Mouse (Mus musculus) ES-E14 (cell line): ENCODE data around the gene Klk1b5. TPM values are rescaled to one million over a fixed set of nuclear protein-coding genes. Genes with fewer than 3 reads are reported as not detected.

ENCODE experiments used
- DNase-seq: peaks from one replicate; pipeline ENCODE4 v3.0.0-alpha.2; 2013; ENCODE audit warnings: low read depth, low spot score
- H3K27ac ChIP-seq: 2 replicates; pipeline ENCODE4 v1.5.1; 2012; ENCODE audit warnings: low read depth, mild to moderate bottlenecking, low read length, moderate library complexity, mixed read lengths; ENCODE audit not compliant: poor library complexity, insufficient read depth, severe bottlenecking
- H3K36me3 ChIP-seq: 2 replicates; pipeline ENCODE4 v1.6.1; 2012; ENCODE audit warnings: mild to moderate bottlenecking, low read length, moderate library complexity, mixed read lengths; ENCODE audit not compliant: control insufficient read depth, poor library complexity, insufficient read depth, severe bottlenecking
- H3K4me1 ChIP-seq, 2 experiments: fragments of 150-350 bp in 1 of 2; sonication (generic) in 1 of 2; 2 replicates each; pipeline ENCODE4 v1.6.1; 2012; ENCODE audit warnings: low read length in 2 of 2, mild to moderate bottlenecking in 1 of 2, mixed read lengths in 1 of 2; ENCODE audit not compliant: control insufficient read depth in 2 of 2, insufficient read depth in 2 of 2, poor library complexity in 1 of 2
- H3K4me3 ChIP-seq, 2 experiments: fragments of 150-350 bp in 1 of 2; sonication (generic) in 1 of 2; 2 replicates each; pipeline ENCODE4 v1.5.1; 2012; ENCODE audit warnings: low read length in 2 of 2, low read depth in 1 of 2, mild to moderate bottlenecking in 1 of 2, mixed read lengths in 1 of 2; ENCODE audit not compliant: insufficient read depth in 1 of 2, poor library complexity in 1 of 2, severe bottlenecking in 1 of 2
- H3K9ac ChIP-seq: 2 replicates; pipeline ENCODE4 v1.6.1; 2012; ENCODE audit warnings: low read depth, mild to moderate bottlenecking, low read length, mixed read lengths; ENCODE audit not compliant: poor library complexity, insufficient read depth, severe bottlenecking
- H3K9me3 ChIP-seq: fragments of 150-350 bp; sonication (generic); 2 replicates; pipeline ENCODE4 v1.6.1; 2012; ENCODE audit warnings: low read depth, mild to moderate bottlenecking, low read length; ENCODE audit not compliant: control insufficient read depth, insufficient read depth
- CHD2 ChIP-seq: IDR thresholded peaks from 2 replicates; pipeline ENCODE4 v1.6.1; 2014; ENCODE audit warnings: mild to moderate bottlenecking, low read depth, low read length, inconsistent platforms
- HCFC1 ChIP-seq: IDR thresholded peaks from 2 replicates; pipeline ENCODE4 v1.6.1; 2012; ENCODE audit warnings: low read length, inconsistent platforms, borderline replicate concordance; ENCODE audit not compliant: insufficient read depth
- MAFK ChIP-seq: IDR thresholded peaks from 2 replicates; pipeline ENCODE4 v1.6.1; 2014; ENCODE audit warnings: mild to moderate bottlenecking, low read depth, low read length, inconsistent platforms; ENCODE audit not compliant: insufficient read depth
- ZC3H11A ChIP-seq: IDR thresholded peaks from 2 replicates; pipeline ENCODE4 v1.6.1; 2012; ENCODE audit warnings: low read depth, mild to moderate bottlenecking, inconsistent platforms, low read length, borderline replicate concordance
- ZNF384 ChIP-seq: IDR thresholded peaks from 2 replicates; pipeline ENCODE4 v1.6.1; 2012; ENCODE audit warnings: low read depth, low read length, inconsistent platforms
- in situ Hi-C, 2 experiments: fragments of 600-800 bp; cut with MboI; formaldehyde crosslinking; loops; one replicate each; pipeline ENCODE4 v1.15.1; 2025; ENCODE audit warnings: low sequenced_read_pairs in 2 of 2, inconsistent platforms in 1 of 2; ENCODE audit not compliant: unreplicated experiment in 2 of 2
- total RNA-seq: library from RNA; depleted of rRNA; stranded (reverse); fragments of 300-350 nt; gene quantifications from 2 replicates; pipeline ENCODE4 v1.2.3, GENCODE M21; 2012

Klk1b5 gene
- total RNA-seq, 1 experiment: not detected

DNA sequence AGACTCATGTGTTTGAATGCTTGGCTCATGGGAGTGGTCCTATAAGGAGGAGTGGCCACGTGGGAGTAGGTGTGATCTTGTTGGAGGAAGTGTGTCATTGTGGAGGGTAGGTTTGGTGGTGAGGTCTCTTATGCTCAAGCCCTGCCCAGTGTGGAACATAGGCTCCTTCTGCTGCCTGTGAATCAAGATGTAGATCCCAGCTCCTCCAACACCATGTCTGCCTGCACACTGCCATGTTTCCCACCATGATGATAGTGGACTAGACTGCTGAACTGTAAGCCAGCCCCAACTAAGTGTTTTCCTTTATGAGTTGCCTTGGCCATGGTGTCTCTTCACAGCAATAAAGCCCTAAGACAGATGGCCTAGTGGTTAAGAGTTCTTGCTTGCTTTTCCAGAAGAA lies 28.3 kb downstream of the Klk1b5 start:
- no peak for TF ChIP-seq CHD2
- no peak for TF ChIP-seq MAFK
- in situ Hi-C loops: no loop called here
- no peak overlapping the region for H3K9ac ChIP-seq
- H3K9me3 ChIP-seq: no peaks in the 10 kb centered on the region
- H3K27ac ChIP-seq: no peak overlapping the region
- H3K4me1 ChIP-seq: peaks cover 0 to 6% of the 10 kb centered on the region in 2 experiments; a peak in 1 of 4 replicates
- H3K36me3 ChIP-seq: peaks cover 12% of the 10 kb centered on the region
- DNase-seq: no peak
- H3K4me3 ChIP-seq: no peak overlapping the region

DNA sequence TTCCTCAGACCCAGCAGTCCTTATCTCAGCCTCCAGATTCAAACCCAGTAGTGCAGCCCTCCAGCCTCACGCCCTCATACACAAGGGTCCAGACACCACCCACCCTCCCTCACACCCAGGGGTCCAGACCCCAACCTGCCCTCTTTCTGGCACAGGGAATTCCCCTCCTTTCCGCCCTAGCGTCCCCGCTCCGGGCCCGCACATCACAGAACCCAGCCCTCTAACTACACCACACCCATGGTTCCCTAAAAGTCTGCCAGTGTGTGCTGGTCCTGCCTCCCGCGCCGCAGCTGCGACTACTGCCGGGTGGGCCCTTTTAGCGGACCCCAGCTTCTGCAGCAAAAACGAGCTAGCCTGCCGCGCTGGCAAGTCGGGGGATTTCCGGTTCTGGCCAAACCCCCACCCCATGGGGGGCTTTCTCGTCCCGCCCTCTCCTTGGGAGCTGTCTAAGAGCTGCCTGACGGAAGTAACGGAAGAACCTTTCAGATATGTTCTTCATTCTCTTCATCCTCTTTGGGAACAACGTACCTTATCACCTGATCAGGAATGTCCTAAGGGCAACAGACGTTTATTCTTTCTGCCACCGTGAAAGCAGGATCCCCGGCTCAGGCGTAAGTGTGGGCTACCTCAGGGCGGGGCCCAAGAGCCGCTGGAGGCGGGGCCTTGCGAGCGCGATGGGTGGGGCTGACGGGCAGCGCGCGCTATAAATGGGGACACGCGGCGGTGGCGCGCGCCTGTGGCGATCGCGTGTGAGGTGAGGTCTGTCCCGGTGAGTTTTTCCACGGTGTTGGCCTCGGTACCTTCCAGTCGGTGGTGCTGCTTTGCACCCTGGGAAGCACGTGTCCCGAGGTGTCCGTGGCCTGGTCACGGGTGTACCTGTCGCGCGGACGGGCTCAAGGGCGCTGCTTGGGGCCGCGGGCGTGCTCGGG lies 30.6 kb downstream of the Klk1b5 start, which contains the start of the genes 1700028J19Rik and 2410002F23Rik:
Gene 1700028J19Rik (minus strand): TSS at position 641 of the 929 bp plus-strand sequence.
Gene 2410002F23Rik (plus strand): TSS at position 668 of the 929 bp plus-strand sequence.
- Histone ChIP-seq H3K4me3 (peak within 1 kb of the TSS; percentile 86 to 90), H3K9ac (peak within 1 kb of the TSS; percentile 95), H3K9me3 (no peaks in the 10 kb centered on the region), H3K27ac (peak within 1 kb of the TSS; percentile 95), H3K36me3 (peaks cover 32% of the 10 kb centered on the region), H3K4me1 (peaks cover 0 to 11% of the 10 kb centered on the region in 2 experiments; a peak in 1 of 4 replicates)
- in situ Hi-C loops: no loop called here
- DNase-seq: peak; percentile 80
- TF ChIP-seq HCFC1 (peak; percentile 56; the same call in 1 of the 2 replicates), ZNF384 (no peak)

- H3K27ac ChIP-seq: peak overlapping the region; percentile 87
- H3K9me3 ChIP-seq: no peaks in the 10 kb centered on the region
- H3K4me1 ChIP-seq: peaks cover 0 to 11% of the 10 kb centered on the region in 2 experiments; a peak in 1 of 4 replicates
- DNase-seq: no peak
- peak overlapping the region; percentile 95 for H3K9ac ChIP-seq
- peaks cover 35% of the 10 kb centered on the region for H3K36me3 ChIP-seq
- TF ChIP-seq ZNF384 (peak; percentile 94), ZC3H11A (no peak)
- in situ Hi-C loops: no loop called here
- H3K4me3 ChIP-seq: peak overlapping the region; percentile 86 to 90
Observed at GRCm38 (mm10) chr7:44246984-44247470, 31.3 kb downstream of the Klk1b5 start.

DNA sequence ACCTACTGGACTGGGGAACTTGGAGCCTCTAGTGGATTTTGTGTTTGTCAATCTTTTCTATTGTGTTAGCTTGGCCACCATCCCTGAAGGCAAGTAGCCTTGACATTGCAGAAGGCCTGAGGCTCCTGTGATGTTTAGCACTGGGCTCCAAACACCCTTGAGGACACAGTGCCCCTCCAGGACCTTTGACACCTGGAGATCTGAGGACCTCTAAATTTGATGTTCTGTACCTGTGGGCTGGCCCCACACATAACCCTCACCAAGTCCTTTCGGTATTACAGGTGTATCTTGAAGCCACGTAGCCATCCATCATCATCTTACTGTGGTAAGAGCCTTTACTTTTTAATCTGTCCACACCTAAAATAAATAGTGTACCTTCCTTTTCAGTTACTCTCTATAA lies 32.2 kb downstream of the Klk1b5 start:
- H3K4me3 ChIP-seq: peak overlapping the region; percentile 86 to 90; a peak in 3 of 4 replicates
- no peaks in the 10 kb centered on the region for H3K9me3 ChIP-seq
- H3K9ac ChIP-seq: peak overlapping the region; percentile 43; the same call in 1 of the 2 replicates
- in situ Hi-C loops: no loop called here
- TF ChIP-seq MAFK (no peak), HCFC1 (no peak), CHD2 (no peak)
- no peak overlapping the region for H3K27ac ChIP-seq
- DNase-seq: no peak
- peaks cover 41% of the 10 kb centered on the region for H3K36me3 ChIP-seq
- H3K4me1 ChIP-seq: peaks cover 0 to 16% of the 10 kb centered on the region in 2 experiments; a peak in 1 of 4 replicates
